Mouse (Mus musculus) MEL (cell line): Measurements from ENCODE around the gene Samd14. TPM values are rescaled to one million over a fixed set of nuclear protein-coding genes. Genes with fewer than 3 reads are reported as not detected.
A peak's percentile ranks its signal among the peaks of the same experiment; 100 is the strongest.

ENCODE experiments used
- DNase-seq: peaks from one replicate; pipeline ENCODE4 v3.0.0; 2011; ENCODE audit warnings: low read depth, low spot score
- H3K27ac ChIP-seq: 2 replicates; pipeline ENCODE4 v1.5.1; 2012; ENCODE audit warnings: low read depth, mild to moderate bottlenecking, control low read depth, low read length, moderate library complexity; ENCODE audit not compliant: control insufficient read depth
- H3K27me3 ChIP-seq, 2 experiments: fragments of 150-350 bp in 1 of 2; sonication (generic) in 1 of 2; 2 replicates each; pipeline ENCODE4 v1.6.1; 2012; ENCODE audit warnings: low read length in 2 of 2, mild to moderate bottlenecking in 2 of 2, improper control_type of control experiment in 1 of 2, moderate library complexity in 1 of 2; ENCODE audit not compliant: insufficient read depth in 2 of 2, control insufficient read depth in 1 of 2
- H3K36me3 ChIP-seq, 2 experiments: 2 replicates each; pipeline ENCODE4 v1.6.1; 2012 to 2014; ENCODE audit warnings: low read length in 2 of 2, improper control_type of control experiment in 1 of 2, inconsistent platforms in 1 of 2, mild to moderate bottlenecking in 1 of 2; ENCODE audit not compliant: insufficient read depth in 2 of 2, control insufficient read depth in 1 of 2
- H3K4me1 ChIP-seq, 2 experiments: fragments of 150-350 bp in 1 of 2; sonication (generic) in 1 of 2; 2 replicates each; pipeline ENCODE4 v1.6.1; 2012; ENCODE audit warnings: low read length in 2 of 2, improper control_type of control experiment in 1 of 2, mild to moderate bottlenecking in 1 of 2; ENCODE audit not compliant: insufficient read depth in 2 of 2, control insufficient read depth in 1 of 2
- H3K4me3 ChIP-seq, 2 experiments: fragments of 150-350 bp in 1 of 2; sonication (generic) in 1 of 2; 2 replicates each; pipeline ENCODE4 v1.5.1; 2012; ENCODE audit warnings: low read depth in 2 of 2, low read length in 2 of 2, mild to moderate bottlenecking in 2 of 2, moderate library complexity in 2 of 2, control low read depth in 1 of 2, improper control_type of control experiment in 1 of 2; ENCODE audit not compliant: control insufficient read depth in 1 of 2, insufficient read depth in 1 of 2
- H3K79me2 ChIP-seq: 2 replicates; pipeline ENCODE4 v1.6.1; 2012; ENCODE audit warnings: mild to moderate bottlenecking, low read length, moderate library complexity; ENCODE audit not compliant: control insufficient read depth, poor library complexity, insufficient read depth
- H3K9ac ChIP-seq: 2 replicates; pipeline ENCODE4 v1.6.1; 2012; ENCODE audit warnings: low read depth, mild to moderate bottlenecking, control low read depth, low read length, moderate library complexity; ENCODE audit not compliant: control insufficient read depth, poor library complexity, severe bottlenecking
- H3K9me3 ChIP-seq: fragments of 150-350 bp; sonication (generic); replicated peaks from 2 replicates; pipeline ENCODE4 v1.6.1; 2012; ENCODE audit warnings: mild to moderate bottlenecking, low read length, improper control_type of control experiment, moderate library complexity; ENCODE audit not compliant: insufficient read depth
- BHLHE40 ChIP-seq: IDR thresholded peaks from 2 replicates; pipeline ENCODE4 v1.6.1; 2012; ENCODE audit warnings: low read depth, mild to moderate bottlenecking, inconsistent platforms, low read length, improper control_type of control experiment, borderline replicate concordance
- CTCF ChIP-seq, 3 experiments: IDR thresholded peaks in 2 of 3; conservative IDR thresholded peaks in 1 of 3; 2 replicates each; pipeline ENCODE4 v1.5.1; 2011 to 2012; ENCODE audit warnings: low read length in 3 of 3, low read depth in 2 of 3, mild to moderate bottlenecking in 2 of 3, improper control_type of control experiment in 1 of 3, inconsistent platforms in 1 of 3, mixed read lengths in 1 of 3, moderate library complexity in 1 of 3; ENCODE audit not compliant: control insufficient read depth in 1 of 3, insufficient read depth in 1 of 3, poor library complexity in 1 of 3, severe bottlenecking in 1 of 3
- EP300 ChIP-seq, 2 experiments: IDR thresholded peaks; 2 replicates each; pipeline ENCODE4 v1.6.1; 2011; ENCODE audit warnings: improper control_type of control experiment in 2 of 2, low read length in 2 of 2, low read depth in 1 of 2, mild to moderate bottlenecking in 1 of 2
- JUND ChIP-seq: IDR thresholded peaks from 2 replicates; pipeline ENCODE4 v1.6.1; 2011; ENCODE audit warnings: low read depth, mild to moderate bottlenecking, improper control_type of control experiment, low read length
- KAT2A ChIP-seq: conservative IDR thresholded peaks from 2 replicates; pipeline ENCODE4 v1.6.1; 2012; ENCODE audit warnings: low read depth, low read length, improper control_type of control experiment, inconsistent platforms
- MXI1 ChIP-seq: IDR thresholded peaks from 2 replicates; pipeline ENCODE4 v1.6.1; 2011; ENCODE audit warnings: mild to moderate bottlenecking, low read depth, low read length, improper control_type of control experiment
- MYB ChIP-seq: IDR thresholded peaks from 2 replicates; pipeline ENCODE4 v1.6.1; 2011; ENCODE audit warnings: mild to moderate bottlenecking, low read depth, low read length, improper control_type of control experiment
- RAD21 ChIP-seq: IDR thresholded peaks from 2 replicates; pipeline ENCODE4 v1.6.1; 2011; ENCODE audit warnings: mild to moderate bottlenecking, low read depth, low read length, improper control_type of control experiment
- SIN3A ChIP-seq: IDR thresholded peaks from 2 replicates; pipeline ENCODE4 v1.6.1; 2012; ENCODE audit warnings: low read length, improper control_type of control experiment, inconsistent platforms
- SMC3 ChIP-seq: IDR thresholded peaks from 2 replicates; pipeline ENCODE4 v1.6.1; 2011; ENCODE audit warnings: low read depth, low read length, improper control_type of control experiment
- TCF12 ChIP-seq: IDR thresholded peaks from 2 replicates; pipeline ENCODE4 v1.6.1; 2014; ENCODE audit warnings: low read depth, mild to moderate bottlenecking, inconsistent platforms, low read length, improper control_type of control experiment, moderate library complexity
- ZC3H11A ChIP-seq: IDR thresholded peaks from 2 replicates; pipeline ENCODE4 v1.6.1; 2012; ENCODE audit warnings: low read depth, mild to moderate bottlenecking, inconsistent platforms, low read length, improper control_type of control experiment
- ZMIZ1 ChIP-seq: IDR thresholded peaks from 2 replicates; pipeline ENCODE4 v1.6.1; 2012; ENCODE audit warnings: low read depth, mild to moderate bottlenecking, inconsistent platforms, low read length, improper control_type of control experiment, moderate library complexity
- polyA plus RNA-seq, 2 experiments: library from polyadenylated mRNA; stranded (reverse) in 1 of 2; unstranded in 1 of 2; fragments of >175 nt in 1 of 2; fragments of >200 nt in 1 of 2; gene quantifications; 2 replicates each; pipeline versions ENCODE4 v1.2.1 to v1.2.4; 2012; ENCODE audit warnings: low replicate concordance in 2 of 2, low read depth in 1 of 2; ENCODE audit not compliant: insufficient read length in 2 of 2, insufficient read depth in 1 of 2, missing spikeins in 1 of 2
- total RNA-seq: library from RNA; depleted of rRNA; stranded (reverse); fragments of 300-350 nt; gene quantifications from 2 replicates; pipeline ENCODE4 v1.2.3, GENCODE M21; 2012

The Samd14 gene
- total and polyA plus RNA-seq, 3 experiments: 57.6 to 1,219 (median 101) TPM

GRCm38 (mm10) chr11:95022237-95022992 is 12.7 kb downstream of the Samd14 start:
- H3K4me1 ChIP-seq: no peaks in the 10 kb centered on the region
- H3K27ac ChIP-seq: no peak overlapping the region

GRCm38 (mm10) chr11:95023481-95023880 is 13.8 kb downstream of the Samd14 start:
- Histone ChIP-seq H3K9me3 (no peaks in the 10 kb centered on the region), H3K4me3 (no peak overlapping the region), H3K4me1 (no peaks in the 10 kb centered on the region), H3K79me2 (no peaks in the 10 kb centered on the region)
- DNase-seq: no peak
- no peak for TF ChIP-seq MXI1
- no peak for TF ChIP-seq ZC3H11A
- TF ChIP-seq EP300 (IDR thresholded peaks at IDR 0.05; ENCODE audit: low read depth in 1 of 2, low read length in 2 of 2): no peak
- no peak for TF ChIP-seq RAD21
- no peak for TF ChIP-seq KAT2A
- no peak for TF ChIP-seq ZMIZ1
- TF ChIP-seq, all 39 proteins: peak for 0
- no peak overlapping the region for H3K9ac ChIP-seq
- H3K27ac ChIP-seq: no peak overlapping the region
- H3K36me3 ChIP-seq: peaks cover 0 to 3% of the 10 kb centered on the region in 2 experiments; a peak in 1 of 4 replicates
- no peaks in the 10 kb centered on the region for H3K27me3 ChIP-seq

More at GRCm38 (mm10) chr11:95022237-95022992, 12.7 kb downstream of the Samd14 start:
- no peak overlapping the region for H3K4me3 ChIP-seq
- DNase-seq: peak; percentile 71
- H3K9me3 ChIP-seq: no peaks in the 10 kb centered on the region
- peaks cover 0 to 4% of the 10 kb centered on the region in 2 experiments; a peak in 1 of 4 replicates for H3K36me3 ChIP-seq
- no peaks in the 10 kb centered on the region for H3K27me3 ChIP-seq
- H3K9ac ChIP-seq: no peak overlapping the region
- H3K79me2 ChIP-seq: no peaks in the 10 kb centered on the region
- peak; percentile 44 for TF ChIP-seq SMC3
- no peak for TF ChIP-seq TCF12
- peak; percentile 72 to 84 (median 79) for TF ChIP-seq CTCF (IDR thresholded peaks at IDR 0.05 in 2 of 3, conservative IDR thresholded peaks at IDR 0.05 in 1 of 3; ENCODE audit: control insufficient read depth in 1 of 3, insufficient read depth in 1 of 3, low read depth in 2 of 3, low read length in 3 of 3, poor library complexity in 1 of 3, severe bottlenecking in 1 of 3)
- no peak for TF ChIP-seq MYB
- TF ChIP-seq BHLHE40: no peak
- 0 out of 2 replicates have a peak, but pooled peaks have one; percentile 18 for TF ChIP-seq JUND
- peak; percentile 44 for TF ChIP-seq RAD21
- peak; percentile 32 for TF ChIP-seq ZC3H11A
- TF ChIP-seq SIN3A: 0 out of 2 replicates have a peak, but pooled peaks have one; percentile 43
- TF ChIP-seq, all 39 proteins: peak for 6
